Mouse (Mus musculus): ENCODE results near the gene Acss2. TPM values are rescaled to one million over a fixed set of nuclear protein-coding genes. Genes with fewer than 3 reads are reported as not detected.

Gene Acss2
- polyA plus RNA-seq, 1 experiment: 3.1 TPM

GRCm38 (mm10) chr2:155502596-155502995, 15.2 kb upstream of the Acss2 start:
- Histone ChIP-seq H3K4me3 (ENCODE audit: insufficient read depth, poor library complexity, severe bottlenecking) (no peak overlapping the region), H3K79me3 (ENCODE audit: low read depth) (no peaks in the 10 kb centered on the region), H3ac (ENCODE audit: control insufficient read depth, insufficient read length, low read depth) (no peak overlapping the region), H3K79me2 (ENCODE audit: control insufficient read depth, insufficient read depth) (no peaks in the 10 kb centered on the region), H3K36me3 (ENCODE audit: control insufficient read depth, insufficient read depth) (no peaks in the 10 kb centered on the region), H3K27me3 (ENCODE audit: control insufficient read depth, insufficient read depth, insufficient read length) (no peaks in the 10 kb centered on the region)
- no peak for TF ChIP-seq MYOD1 (IDR thresholded peaks at IDR 0.05; ENCODE audit: control insufficient read depth, insufficient read length, low read depth)

- Histone ChIP-seq H3K36me3 (ENCODE audit: control insufficient read depth, insufficient read depth) (no peaks in the 10 kb centered on the region), H3K79me3 (ENCODE audit: low read depth) (no peaks in the 10 kb centered on the region), H3K79me2 (ENCODE audit: control insufficient read depth, insufficient read depth) (no peaks in the 10 kb centered on the region), H3K4me3 (ENCODE audit: insufficient read depth, poor library complexity, severe bottlenecking) (no peak overlapping the region), H3ac (ENCODE audit: control insufficient read depth, insufficient read length, low read depth) (no peak overlapping the region), H3K27me3 (ENCODE audit: control insufficient read depth, insufficient read depth, insufficient read length) (no peaks in the 10 kb centered on the region)
- no peak for TF ChIP-seq CTCF (IDR thresholded peaks at IDR 0.05; ENCODE audit: control insufficient read depth, insufficient read depth, insufficient read length)
- TF ChIP-seq FOSL1 (IDR thresholded peaks at IDR 0.05; ENCODE audit: insufficient read depth, low read length, poor library complexity, severe bottlenecking): no peak
- TF ChIP-seq USF1 (IDR thresholded peaks at IDR 0.05; ENCODE audit: low read depth): no peak
- no peak for TF ChIP-seq MYOG (IDR thresholded peaks at IDR 0.05; ENCODE audit: control insufficient read depth, extremely low read depth, insufficient read length)
- TF ChIP-seq MAX (IDR thresholded peaks at IDR 0.05): no peak
- TF ChIP-seq MYOD1 (IDR thresholded peaks at IDR 0.05; ENCODE audit: control insufficient read depth, insufficient read length, low read depth): no peak
- TF ChIP-seq CEBPB (IDR thresholded peaks at IDR 0.05; ENCODE audit: low read depth): no peak
Measured at GRCm38 (mm10) chr2:155504440-155505355, 13.1 kb upstream of the Acss2 start.

- H3K4me3 ChIP-seq (ENCODE audit: insufficient read depth, poor library complexity, severe bottlenecking): no peak overlapping the region
- no peaks in the 10 kb centered on the region for H3K36me3 ChIP-seq (ENCODE audit: control insufficient read depth, insufficient read depth)
Measured at GRCm38 (mm10) chr2:155505811-155506210, 11.9 kb upstream of the Acss2 start.

GRCm38 (mm10) chr2:155507721-155508470, 9.9 kb upstream of the Acss2 start:
- no peaks in the 10 kb centered on the region for H3K36me3 ChIP-seq (ENCODE audit: control insufficient read depth, insufficient read depth)
- H3K79me2 ChIP-seq (ENCODE audit: control insufficient read depth, insufficient read depth): no peaks in the 10 kb centered on the region
- H3K79me3 ChIP-seq (ENCODE audit: low read depth): no peaks in the 10 kb centered on the region
- TF ChIP-seq CTCF (IDR thresholded peaks at IDR 0.05; ENCODE audit: control insufficient read depth, insufficient read depth, insufficient read length): no peak
- TF ChIP-seq MYOG (IDR thresholded peaks at IDR 0.05; ENCODE audit: control insufficient read depth, extremely low read depth, insufficient read length): no peak
- TF ChIP-seq MAX (IDR thresholded peaks at IDR 0.05): no peak
- no peak for TF ChIP-seq USF1 (IDR thresholded peaks at IDR 0.05; ENCODE audit: low read depth)
- TF ChIP-seq CEBPB (IDR thresholded peaks at IDR 0.05; ENCODE audit: low read depth): no peak
- no peak for TF ChIP-seq FOSL1 (IDR thresholded peaks at IDR 0.05; ENCODE audit: insufficient read depth, low read length, poor library complexity, severe bottlenecking)
- no peak for TF ChIP-seq MYOD1 (IDR thresholded peaks at IDR 0.05; ENCODE audit: control insufficient read depth, insufficient read length, low read depth)
- no peak overlapping the region for H3K4me3 ChIP-seq (ENCODE audit: insufficient read depth, poor library complexity, severe bottlenecking)
- no peaks in the 10 kb centered on the region for H3K27me3 ChIP-seq (ENCODE audit: control insufficient read depth, insufficient read depth, insufficient read length)
- no peak overlapping the region for H3ac ChIP-seq (ENCODE audit: control insufficient read depth, insufficient read length, low read depth)

More at GRCm38 (mm10) chr2:155505811-155506210, 11.9 kb upstream of the Acss2 start:
- Histone ChIP-seq H3K79me2 (ENCODE audit: control insufficient read depth, insufficient read depth) (no peaks in the 10 kb centered on the region), H3K79me3 (ENCODE audit: low read depth) (no peaks in the 10 kb centered on the region), H3ac (ENCODE audit: control insufficient read depth, insufficient read length, low read depth) (no peak overlapping the region), H3K27me3 (ENCODE audit: control insufficient read depth, insufficient read depth, insufficient read length) (no peaks in the 10 kb centered on the region)
- no peak for TF ChIP-seq MYOG (IDR thresholded peaks at IDR 0.05; ENCODE audit: control insufficient read depth, extremely low read depth, insufficient read length)
- TF ChIP-seq MYOD1 (IDR thresholded peaks at IDR 0.05; ENCODE audit: control insufficient read depth, insufficient read length, low read depth): no peak
- no peak for TF ChIP-seq USF1 (IDR thresholded peaks at IDR 0.05; ENCODE audit: low read depth)
- no peak for TF ChIP-seq MAX (IDR thresholded peaks at IDR 0.05)
- no peak for TF ChIP-seq FOSL1 (IDR thresholded peaks at IDR 0.05; ENCODE audit: insufficient read depth, low read length, poor library complexity, severe bottlenecking)

- no peaks in the 10 kb centered on the region for H3K79me3 ChIP-seq (ENCODE audit: low read depth)
- no peak overlapping the region for H3K4me3 ChIP-seq (ENCODE audit: insufficient read depth, poor library complexity, severe bottlenecking)
- no peaks in the 10 kb centered on the region for H3K27me3 ChIP-seq (ENCODE audit: control insufficient read depth, insufficient read depth, insufficient read length)
- H3K36me3 ChIP-seq (ENCODE audit: control insufficient read depth, insufficient read depth): no peaks in the 10 kb centered on the region
- H3K79me2 ChIP-seq (ENCODE audit: control insufficient read depth, insufficient read depth): no peaks in the 10 kb centered on the region
- no peak overlapping the region for H3ac ChIP-seq (ENCODE audit: control insufficient read depth, insufficient read length, low read depth)
- TF ChIP-seq CTCF (IDR thresholded peaks at IDR 0.05; ENCODE audit: control insufficient read depth, insufficient read depth, insufficient read length) (peak; percentile 42), CEBPB (IDR thresholded peaks at IDR 0.05; ENCODE audit: low read depth) (no peak), FOSL1 (IDR thresholded peaks at IDR 0.05; ENCODE audit: insufficient read depth, low read length, poor library complexity, severe bottlenecking) (no peak)
Measured at GRCm38 (mm10) chr2:155512479-155512878, 5.3 kb upstream of the Acss2 start.
